Mouse (Mus musculus) C2C12 (cell line): Measurements from ENCODE around the gene Plcxd3.

Experiments used
- CEBPB ChIP-seq: IDR thresholded peaks from one replicate; pipeline ENCODE4 v1.6.1; 2011; ENCODE audit warnings: low read depth, mild to moderate bottlenecking, control low read depth, moderate library complexity
- CTCF ChIP-seq: IDR thresholded peaks from one replicate; pipeline ENCODE4 v1.5.1; 2011; ENCODE audit not compliant: control insufficient read depth, insufficient read depth, insufficient read length
- FOSL1 ChIP-seq: IDR thresholded peaks from one replicate; pipeline ENCODE4 v1.8.0; 2011; ENCODE audit warnings: mild to moderate bottlenecking, low read length; ENCODE audit not compliant: poor library complexity, insufficient read depth, severe bottlenecking
- MAX ChIP-seq: IDR thresholded peaks from one replicate; pipeline ENCODE4 v1.6.1; 2011; ENCODE audit warnings: mild to moderate bottlenecking, control low read depth
- MYOD1 ChIP-seq: IDR thresholded peaks from one replicate; pipeline ENCODE4 v1.6.1; 2011; ENCODE audit warnings: low read depth; ENCODE audit not compliant: control insufficient read depth, insufficient read length
- MYOG ChIP-seq: IDR thresholded peaks from one replicate; pipeline ENCODE4 v1.6.1; 2011; ENCODE audit not compliant: control insufficient read depth, insufficient read length; ENCODE audit errors: extremely low read depth
- USF1 ChIP-seq: IDR thresholded peaks from one replicate; pipeline ENCODE4 v1.6.1; 2011; ENCODE audit warnings: low read depth, mild to moderate bottlenecking, control low read depth, moderate library complexity

DNA sequence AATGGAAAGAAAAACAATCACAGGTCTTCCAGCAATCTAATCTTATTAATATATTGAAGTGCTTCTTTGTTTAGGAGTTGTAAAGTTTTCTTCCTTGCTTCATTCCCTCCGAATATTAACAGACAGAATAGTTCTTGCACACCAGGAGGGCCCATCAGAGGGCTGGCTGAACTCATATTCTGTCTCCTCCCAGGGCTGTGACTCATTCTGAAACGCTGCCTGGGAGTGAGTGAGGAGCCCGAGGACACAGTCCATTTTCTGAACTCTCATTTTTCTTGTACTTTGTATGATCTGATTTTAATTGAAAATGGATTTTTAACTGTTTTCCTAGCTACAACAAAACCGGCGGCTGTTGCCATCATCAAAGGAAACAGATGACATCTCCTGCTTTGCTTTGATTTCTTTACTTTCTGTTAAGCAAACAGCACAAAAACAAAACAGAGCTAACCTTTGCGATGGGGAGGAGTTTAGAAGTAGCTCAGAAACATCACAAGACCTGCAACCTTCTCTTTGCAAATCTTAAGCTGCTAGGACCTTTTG is 186.2 kb downstream of the Plcxd3 start:
- TF ChIP-seq MAX (no peak), CTCF (no peak), USF1 (no peak), MYOD1 (no peak), MYOG (no peak), CEBPB (no peak), FOSL1 (no peak)
